Mouse (Mus musculus) layer of hippocampus, adult 8-10 months (tissue): Measurements from ENCODE around the gene Rita1. TPM values are rescaled to one million over a fixed set of nuclear protein-coding genes. Genes with fewer than 3 reads are reported as not detected.

Source experiments
- DNase-seq, 2 experiments: peaks; one replicate each; pipeline ENCODE4 v3.0.0; 2022; ENCODE audit warnings: low spot score in 2 of 2
- total RNA-seq, 4 experiments: library from RNA; stranded (reverse); gene quantifications; 2 replicates each; pipeline ENCODE4 v1.2.4; 2022

The Rita1 gene
- total RNA-seq, 4 experiments from 2014 or later, result 22.1 to 27.3 (median 24.7) TPM

DNA sequence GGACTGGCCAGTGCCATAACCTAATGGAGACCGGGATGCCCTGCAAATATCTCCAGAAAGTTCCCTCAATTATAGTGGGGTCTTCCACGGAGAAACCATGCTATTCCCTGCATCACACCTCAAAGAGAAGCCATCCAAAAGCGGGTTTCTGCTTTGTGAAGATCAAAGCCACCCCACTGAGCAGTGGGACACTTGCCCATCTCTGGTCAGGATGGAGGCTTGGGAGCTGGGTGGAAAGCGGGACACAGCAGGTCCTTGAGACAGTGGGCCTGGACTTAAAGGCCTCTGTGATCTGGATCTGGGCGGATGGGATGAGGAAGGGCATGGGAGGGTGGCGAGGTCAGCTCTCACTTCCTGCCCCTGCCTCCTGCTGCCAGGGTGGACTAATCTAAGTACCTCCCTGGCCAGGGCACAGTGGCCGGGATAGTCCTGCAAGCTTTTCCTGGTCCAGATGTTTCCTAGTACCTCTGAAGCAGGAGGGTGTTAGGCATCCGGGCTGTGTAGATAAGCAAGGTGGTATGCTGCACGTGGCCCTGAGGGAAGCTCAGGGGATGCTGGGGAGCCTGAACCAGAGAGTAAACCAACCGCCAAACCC, 37.8 kb downstream of the Rita1 start:
- DNase-seq, result no peak

GRCm38 (mm10) chr5:120571056-120571740, 41.2 kb downstream of the Rita1 start:
- DNase-seq, result no peak

DNA sequence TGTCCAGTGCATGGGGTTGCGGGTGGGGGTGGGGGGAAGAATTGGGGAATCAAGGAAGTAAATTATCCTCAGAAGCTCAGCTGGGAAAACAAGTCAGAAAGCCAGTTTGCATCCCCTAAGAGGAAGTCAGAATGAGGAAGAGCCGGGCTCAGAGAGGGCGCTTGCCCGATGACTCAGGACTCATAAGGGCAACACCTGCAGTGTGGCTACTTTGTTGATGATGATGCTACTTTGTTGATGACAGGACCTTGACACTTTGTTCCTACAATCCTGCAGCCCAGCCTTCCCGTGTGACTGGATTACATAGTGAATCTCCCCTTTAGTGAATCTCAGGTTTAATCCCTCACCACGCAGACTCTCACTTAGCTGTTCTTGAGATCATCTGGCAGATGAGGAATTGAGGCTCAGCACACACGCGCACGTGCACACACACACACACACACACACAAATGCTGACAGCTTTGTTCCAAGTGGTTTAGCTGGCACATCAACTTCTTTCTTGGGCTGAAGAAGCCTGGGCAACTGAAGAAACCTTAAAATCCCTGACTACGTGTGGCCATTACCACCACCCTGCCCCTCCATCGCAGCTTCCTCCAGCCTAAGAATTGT, 42.0 kb downstream of the Rita1 start:
- no peak for DNase-seq

- DNase-seq, result no peak
These were observed 42.6 kb downstream of the Rita1 start for GRCm38 (mm10) chr5:120569791-120570190.

DNA sequence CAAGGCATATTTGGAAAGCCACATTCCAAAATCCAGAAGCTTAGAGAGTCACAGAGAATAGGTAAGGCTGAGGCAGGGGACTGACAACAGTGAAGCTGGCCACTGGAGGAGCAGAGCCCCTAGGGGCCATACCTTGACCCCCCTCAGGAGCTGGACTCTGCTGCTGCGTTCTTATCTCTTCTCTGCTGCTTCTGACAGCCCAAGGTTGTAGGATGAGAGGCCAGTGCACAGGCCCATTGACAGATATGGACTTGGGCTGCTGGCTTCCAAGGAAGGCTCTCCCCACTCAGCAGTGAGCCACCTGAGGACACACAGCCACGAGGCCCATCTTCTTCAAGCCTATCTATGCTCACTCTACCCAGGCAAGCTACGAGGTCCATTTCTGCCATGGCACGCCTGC, 43.4 kb downstream of the Rita1 start:
- no peak for DNase-seq

DNA sequence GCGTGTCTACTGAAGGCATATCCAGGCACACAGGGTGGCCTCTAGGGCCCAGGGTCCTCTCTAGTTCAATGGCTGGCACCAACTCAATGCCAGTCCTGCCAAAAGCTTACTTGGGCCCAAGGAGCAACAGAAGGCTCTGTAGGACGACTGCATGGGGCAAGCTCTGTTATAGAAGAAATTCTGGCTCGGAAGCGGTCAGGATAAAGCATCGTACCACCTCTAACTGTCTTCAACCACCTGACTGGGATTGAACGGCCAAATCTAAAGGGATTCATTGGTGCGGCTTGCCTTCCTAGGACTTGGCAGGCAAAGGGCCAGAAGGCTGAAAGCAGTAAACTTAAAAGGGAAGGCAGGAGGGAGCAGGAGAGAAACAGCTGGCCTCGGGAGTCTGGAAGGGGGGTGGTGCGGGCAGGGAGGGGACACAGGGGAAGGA, 44.0 kb downstream of the Rita1 start:
- DNase-seq, result peak in 1 of 2 experiments; percentile 44

DNA sequence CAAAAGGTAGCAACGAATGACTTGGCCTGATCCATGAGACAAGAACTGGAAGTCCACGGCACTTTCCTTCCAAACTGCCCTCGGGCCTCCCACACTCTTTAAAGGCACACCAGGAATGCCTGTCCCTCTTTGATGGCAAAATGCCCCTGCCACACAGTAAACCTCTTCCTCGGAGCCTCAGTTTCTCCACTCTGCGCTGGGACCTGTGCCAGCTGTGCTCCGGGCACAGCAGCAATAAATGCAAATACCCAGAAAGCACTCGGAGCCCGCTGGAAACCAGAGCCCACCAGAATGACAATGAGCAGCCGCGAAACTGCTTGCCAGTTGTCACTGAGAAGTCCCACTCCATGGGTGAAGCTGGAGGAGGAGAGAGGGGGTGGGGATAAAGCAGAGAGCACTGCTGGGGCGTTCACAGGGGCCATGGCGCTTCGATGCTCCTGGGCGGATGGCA, 44.6 kb downstream of the Rita1 start:
- no peak for DNase-seq

DNA sequence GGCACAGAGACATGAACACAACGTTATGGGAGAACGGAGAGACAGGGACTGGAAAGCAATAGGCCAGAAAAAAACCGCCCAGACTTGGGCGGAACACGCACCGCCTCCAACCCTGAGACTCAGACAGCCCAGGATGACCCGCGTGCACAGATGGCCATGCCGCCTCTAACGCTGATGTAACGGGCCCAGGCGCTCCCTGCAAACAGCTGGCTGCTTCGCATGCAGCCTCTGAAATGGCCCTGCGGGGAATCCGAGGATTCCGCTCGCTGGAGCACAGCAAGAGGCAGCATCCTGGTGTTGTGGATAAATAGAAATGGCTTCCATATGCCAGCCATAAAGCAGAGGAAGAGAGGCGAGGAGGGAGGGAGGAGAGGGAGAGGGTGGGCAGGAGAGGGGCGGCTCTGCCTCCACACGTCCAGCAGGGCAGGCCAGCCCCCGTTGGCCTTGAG, 45.1 kb downstream of the Rita1 start:
- peak in 1 of 2 experiments; percentile 46 for DNase-seq

DNA sequence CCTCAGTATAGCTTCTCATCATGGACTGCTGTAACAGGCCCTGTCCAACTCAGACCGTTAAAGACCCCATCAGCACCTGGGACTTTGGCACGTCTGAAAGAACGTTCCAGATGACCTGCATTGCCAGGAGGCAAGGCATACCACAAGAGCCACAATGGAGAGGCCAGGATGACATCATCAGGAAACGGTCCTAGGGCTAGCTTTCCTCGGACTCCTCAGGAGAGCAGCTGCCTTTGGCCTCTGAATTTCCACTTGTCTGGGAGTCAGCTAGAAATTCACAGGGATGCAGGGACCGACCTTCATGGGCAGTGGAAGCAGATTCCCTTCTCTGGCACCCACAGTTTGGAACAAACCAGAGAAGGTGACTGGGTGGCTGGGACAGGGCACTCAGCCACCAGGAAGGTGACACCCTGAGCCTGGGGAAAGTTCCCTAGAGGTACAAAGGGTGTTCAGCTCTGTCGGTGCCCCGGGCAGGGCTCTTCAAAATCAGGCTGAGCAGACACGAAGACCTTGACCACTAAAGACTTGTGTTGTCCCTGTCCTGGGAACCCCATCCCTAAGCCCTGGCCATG, 45.6 kb downstream of the Rita1 start:
- DNase-seq, result no peak

DNA sequence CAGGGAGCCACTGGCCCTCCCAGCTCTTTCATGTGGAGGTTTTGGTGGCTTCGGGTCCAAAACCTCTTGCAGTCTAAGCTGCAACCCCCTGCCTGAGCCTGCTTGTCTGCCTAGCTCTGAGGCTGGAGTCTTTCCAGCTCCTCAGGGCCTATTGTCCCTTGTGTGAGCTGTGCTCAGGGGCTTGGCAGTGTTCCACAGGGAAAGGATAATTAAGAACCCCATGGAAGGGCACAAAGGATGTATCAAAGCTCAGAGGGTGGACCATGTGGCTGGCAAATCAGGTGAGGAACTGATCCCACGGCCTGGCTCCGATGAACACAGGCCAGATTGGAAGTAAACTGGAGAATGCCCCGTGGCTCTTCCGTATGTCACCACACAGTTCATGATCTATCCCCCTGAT, 46.3 kb downstream of the Rita1 start:
- DNase-seq, result peak in 1 of 2 experiments; percentile 54

GRCm38 (mm10) chr5:120565171-120565905, 47.1 kb downstream of the Rita1 start:
- DNase-seq, result no peak

GRCm38 (mm10) chr5:120563914-120564311, 48.5 kb downstream of the Rita1 start:
- no peak for DNase-seq

- no peak for DNase-seq
These were observed 49.2 kb downstream of the Rita1 start for GRCm38 (mm10) chr5:120562956-120563913.

DNA sequence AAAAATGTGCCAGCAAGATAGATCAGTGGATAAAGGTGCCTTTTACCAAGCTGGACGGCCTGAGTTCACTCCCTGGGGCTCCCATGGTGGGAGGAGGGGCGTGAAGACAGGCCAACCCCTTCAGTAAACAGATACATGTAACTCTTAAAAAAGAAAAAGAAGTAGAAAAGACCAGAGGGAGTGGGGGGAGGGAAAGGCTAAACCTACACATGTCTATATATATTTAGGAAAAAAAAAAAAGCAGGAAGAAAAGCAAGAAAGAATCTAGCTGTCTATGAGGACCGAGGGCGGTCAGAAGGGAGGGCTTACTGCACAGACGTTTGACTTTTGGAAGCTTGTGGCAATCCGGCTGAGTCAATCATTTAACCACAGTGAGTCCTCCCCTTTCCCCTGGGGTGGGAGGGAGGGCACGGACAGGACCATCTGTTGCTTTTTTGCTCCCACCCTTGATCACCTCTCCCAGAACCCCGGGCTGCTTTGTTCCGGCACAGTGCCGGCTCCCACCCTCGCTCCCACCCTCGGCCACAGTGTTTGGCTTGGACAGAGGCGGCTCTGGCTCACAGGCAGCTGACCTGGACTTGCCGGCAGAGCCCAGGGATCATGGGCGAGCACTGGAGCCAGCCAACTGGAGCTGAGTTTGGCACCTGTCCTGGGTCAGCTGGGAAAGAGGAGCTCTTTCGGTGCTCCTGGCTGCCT, 51.6 kb downstream of the Rita1 start:
- peak; percentile 39 to 56 for DNase-seq

DNA sequence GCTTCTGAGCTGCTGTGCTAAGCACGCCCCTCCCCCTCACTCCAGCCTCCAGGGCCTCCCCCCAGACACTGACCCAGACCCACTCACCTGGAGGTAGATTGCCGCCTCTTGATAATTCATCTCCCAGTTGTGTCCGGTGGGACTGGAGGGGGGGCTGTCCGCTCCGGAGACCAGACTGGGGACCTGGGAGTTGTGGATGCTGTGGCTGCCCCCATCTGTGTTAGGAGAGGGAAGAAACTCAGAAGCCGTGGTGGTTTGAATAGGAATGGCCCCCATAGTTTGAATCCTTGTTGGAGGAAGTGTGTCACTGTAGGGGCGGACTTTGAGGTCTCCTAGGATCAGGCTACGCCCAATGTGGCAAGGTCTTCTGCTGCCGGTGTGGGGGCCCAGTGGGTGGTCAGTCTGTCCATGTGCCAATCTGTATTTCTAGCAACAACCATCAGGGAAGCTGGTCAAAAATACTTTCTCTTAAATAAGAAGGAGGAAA, 52.2 kb downstream of the Rita1 start:
- no peak for DNase-seq

DNA sequence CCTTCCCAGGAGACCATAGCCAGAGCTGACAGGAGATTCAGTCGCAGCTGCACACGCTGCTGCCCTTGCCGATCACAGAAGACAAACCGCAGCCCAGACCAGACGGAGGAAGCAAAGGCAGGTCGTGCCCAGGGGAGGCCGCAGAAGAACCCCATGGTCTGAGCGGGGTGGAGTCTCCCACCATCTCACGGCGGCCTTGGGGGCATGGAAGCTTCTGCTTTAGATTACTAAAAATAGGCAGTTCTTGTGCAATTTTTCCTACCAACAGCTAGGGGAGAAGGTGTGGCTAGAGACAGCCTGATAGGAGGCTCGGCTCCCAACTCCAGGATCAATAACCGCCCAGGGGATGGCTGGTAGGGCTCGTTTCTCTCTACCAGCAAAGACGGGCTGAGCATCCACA, 53.6 kb downstream of the Rita1 start:
- DNase-seq, result no peak

GRCm38 (mm10) chr5:120558041-120558440, 54.3 kb downstream of the Rita1 start:
- DNase-seq, result no peak

GRCm38 (mm10) chr5:120555871-120556270, 56.5 kb downstream of the Rita1 start:
- DNase-seq, result no peak

GRCm38 (mm10) chr5:120550673-120551072, 61.7 kb downstream of the Rita1 start:
- no peak for DNase-seq

DNA sequence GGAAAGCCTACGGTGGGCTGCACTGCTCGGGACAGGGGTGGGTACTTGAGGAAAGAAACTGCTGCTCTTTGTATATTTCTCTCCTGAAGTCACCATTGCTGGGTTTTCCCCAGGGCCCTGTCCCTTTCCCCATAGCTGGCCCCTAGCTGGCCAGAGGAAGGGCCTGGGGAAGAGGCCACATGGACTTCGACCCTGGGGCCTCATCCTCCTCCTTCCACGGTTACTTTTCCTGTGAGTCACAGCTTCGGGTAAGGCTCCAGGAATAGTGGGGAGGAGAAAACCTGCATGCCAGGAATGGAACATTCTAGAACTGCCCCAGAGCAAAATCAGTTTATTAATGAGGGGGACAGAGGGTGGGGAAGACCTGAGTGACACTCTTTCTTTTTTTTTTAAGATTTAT, 62.3 kb downstream of the Rita1 start:
- no peak for DNase-seq
